ENCODE assay signal across 11 mouse cellular contexts in the genomic region with DNA sequence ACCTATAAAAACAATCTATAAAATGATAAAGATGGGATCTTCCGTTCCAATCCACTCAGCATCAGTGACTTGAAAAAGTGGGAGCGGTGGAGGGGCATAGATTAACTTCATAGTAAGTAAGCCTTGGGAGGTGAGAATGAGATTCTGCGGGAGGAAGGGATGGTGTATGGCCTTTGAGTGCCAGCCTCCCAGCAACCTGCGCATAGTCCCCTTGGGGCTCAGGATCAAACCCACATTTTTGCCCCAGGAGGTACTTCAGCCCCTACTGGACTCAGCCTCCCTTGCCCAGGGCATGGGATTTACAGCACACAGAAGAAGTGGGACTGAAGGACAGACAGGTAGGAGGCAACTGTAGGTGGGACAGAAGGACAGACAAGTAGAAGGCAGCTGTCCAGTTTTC. TPM values are rescaled to one million over a fixed set of nuclear protein-coding genes. Genes with fewer than 3 reads are reported as not detected.
DNase-seq lines count a peak whose midpoint lies in the region; ATAC-seq and TF ChIP-seq lines count a peak whose summit lies in the region.
"Had no signal": no experiment of that assay in that cellular context is flagged by ENCODE, and none has a peak within 500 bp of the region (broad histone marks: within the 10 kb centered on the region; RNA-seq: fewer than 3 reads in every experiment).

No protein-coding gene starts in this region.

- no peak for ATAC-seq in forebrain, embryonic 14.5 days
- ATAC-seq in forebrain, embryonic 16.5 days = no peak
- ATAC-seq in kidney, postnatal 0 days (replicated peaks; ENCODE audit: low FRiP score, low read depth) = no peak
- ATAC-seq in midbrain, embryonic 16.5 days = no peak
- ATAC-seq in inflammation-experienced regulatory T-cells, adult 6 months = no peak

- peaks cover 24% of the 10 kb centered on the region for H3K4me1 ChIP-seq in forebrain, embryonic 14.5 days (ENCODE audit: control insufficient read depth, insufficient read depth, low read length)
- H3K4me1 ChIP-seq in forebrain, embryonic 16.5 days (replicated peaks; ENCODE audit: control insufficient read depth, insufficient read depth, low read length) = peaks cover 28% of the 10 kb centered on the region
- peaks cover 15% of the 10 kb centered on the region for H3K4me1 ChIP-seq in kidney, postnatal 0 days (replicated peaks; ENCODE audit: insufficient read depth, low read length)
- peaks cover 5% of the 10 kb centered on the region for H3K4me1 ChIP-seq in brown adipose tissue, adult 24 weeks (ENCODE audit: control insufficient read depth, insufficient read depth, insufficient read length, low read length)
- H3K4me1 ChIP-seq in midbrain, embryonic 16.5 days (ENCODE audit: control insufficient read depth, insufficient read depth, low read length) = peaks cover 39% of the 10 kb centered on the region

- H3K9me3 ChIP-seq in forebrain, embryonic 14.5 days (replicated peaks; ENCODE audit: control insufficient read depth, low read length) = no peaks in the 10 kb centered on the region
- no peaks in the 10 kb centered on the region for H3K9me3 ChIP-seq in forebrain, embryonic 16.5 days (ENCODE audit: control insufficient read depth, low read length)
- no peaks in the 10 kb centered on the region for H3K9me3 ChIP-seq in kidney, postnatal 0 days (replicated peaks; ENCODE audit: low read length)
- H3K9me3 ChIP-seq in midbrain, embryonic 16.5 days (replicated peaks; ENCODE audit: control insufficient read depth, low read length, poor library complexity, severe bottlenecking) = no peaks in the 10 kb centered on the region
- H3K9me3 ChIP-seq: neural tube, embryonic 12.5 days had no signal

- intact Hi-C loops in gastrocnemius, postnatal 36 days (cut with DNase I) = no loop called here

- H3K4me3 ChIP-seq in forebrain, embryonic 14.5 days (ENCODE audit: low read depth, low read length) = no peak overlapping the region
- no peak overlapping the region for H3K4me3 ChIP-seq in forebrain, embryonic 16.5 days (replicated peaks; ENCODE audit: low read length)
- no peak overlapping the region for H3K4me3 ChIP-seq in kidney, postnatal 0 days (replicated peaks; ENCODE audit: low read depth, low read length)
- H3K4me3 ChIP-seq in brown adipose tissue, adult 24 weeks (ENCODE audit: insufficient read depth, low read depth, low read length) = peak overlapping the region; percentile 20; the same call in 1 of the 2 replicates
- peak overlapping the region; percentile 77; the same call in 1 of the 2 replicates for H3K4me3 ChIP-seq in midbrain, embryonic 16.5 days (ENCODE audit: low read depth, low read length)
- H3K4me3 ChIP-seq: neural tube, embryonic 12.5 days had no signal

- no peak for DNase-seq in forebrain, embryonic 14.5 days (ENCODE audit: low spot score)
- DNase-seq in kidney, postnatal 0 days (ENCODE audit: low spot score) = no peak
- DNase-seq in kidney, adult 11 months = no peak
- no peak for DNase-seq in gastrocnemius, postnatal 36 days
- DNase-seq: thymus, postnatal 36 days had no signal

- no peak for TF ChIP-seq CTCF in kidney, postnatal 0 days (IDR thresholded peaks at IDR 0.05; ENCODE audit: low read depth)

- no peaks in the 10 kb centered on the region for H3K36me3 ChIP-seq in forebrain, embryonic 14.5 days (ENCODE audit: control insufficient read depth, insufficient read depth, low read length)
- no peaks in the 10 kb centered on the region for H3K36me3 ChIP-seq in forebrain, embryonic 16.5 days (ENCODE audit: control insufficient read depth, insufficient read depth)
- H3K36me3 ChIP-seq in kidney, postnatal 0 days (ENCODE audit: insufficient read depth, low read length) = no peaks in the 10 kb centered on the region
- no peaks in the 10 kb centered on the region for H3K36me3 ChIP-seq in midbrain, embryonic 16.5 days (ENCODE audit: control insufficient read depth, insufficient read depth, low read length)
- H3K36me3 ChIP-seq: neural tube, embryonic 12.5 days had no signal

- H3K27ac ChIP-seq in forebrain, embryonic 14.5 days (ENCODE audit: low read depth, low read length) = no peak overlapping the region
- no peak overlapping the region for H3K27ac ChIP-seq in forebrain, embryonic 16.5 days (ENCODE audit: low read length)
- peak overlapping the region; percentile 31; the same call in 1 of the 2 replicates for H3K27ac ChIP-seq in kidney, postnatal 0 days
- peak overlapping the region; percentile 70 for H3K27ac ChIP-seq in brown adipose tissue, adult 24 weeks (replicated peaks; ENCODE audit: low read depth, low read length)
- H3K27ac ChIP-seq in midbrain, embryonic 16.5 days (ENCODE audit: low read length) = no peak overlapping the region
- H3K27ac ChIP-seq: neural tube, embryonic 12.5 days had no signal

- peak overlapping the region; percentile 1; the same call in 1 of the 2 replicates for H3K4me2 ChIP-seq in forebrain, embryonic 14.5 days (ENCODE audit: low read length)
- H3K4me2 ChIP-seq in forebrain, embryonic 16.5 days (ENCODE audit: low read length) = no peak overlapping the region; the same call in 1 of the 2 replicates
- peak overlapping the region; percentile 80 for H3K4me2 ChIP-seq in kidney, postnatal 0 days (ENCODE audit: low read length)
- H3K4me2 ChIP-seq in midbrain, embryonic 16.5 days (ENCODE audit: low read length) = peak overlapping the region; percentile 73

- 78% methylated on average over 4 of the region's 4 CpGs for WGBS in forebrain, embryonic 14.5 days
- 57% methylated on average over 4 of the region's 4 CpGs for WGBS in forebrain, embryonic 16.5 days
- 70% methylated on average over 4 of the region's 4 CpGs for WGBS in kidney, postnatal 0 days
- WGBS in midbrain, embryonic 16.5 days = 71% methylated on average over 4 of the region's 4 CpGs

- H3K27me3 ChIP-seq in forebrain, embryonic 14.5 days (replicated peaks; ENCODE audit: control insufficient read depth, insufficient read depth, low read length) = no peaks in the 10 kb centered on the region
- H3K27me3 ChIP-seq in forebrain, embryonic 16.5 days (replicated peaks; ENCODE audit: control insufficient read depth, insufficient read depth, low read length) = no peaks in the 10 kb centered on the region
- no peaks in the 10 kb centered on the region for H3K27me3 ChIP-seq in kidney, postnatal 0 days (ENCODE audit: insufficient read depth, low read length)
- no peaks in the 10 kb centered on the region for H3K27me3 ChIP-seq in midbrain, embryonic 16.5 days (ENCODE audit: control insufficient read depth, insufficient read depth, low read depth, low read length)
- H3K27me3 ChIP-seq: neural tube, embryonic 12.5 days had no signal

- no peak overlapping the region for H3K9ac ChIP-seq in forebrain, embryonic 14.5 days (ENCODE audit: low read length)
- H3K9ac ChIP-seq in forebrain, embryonic 16.5 days (replicated peaks; ENCODE audit: low read depth, low read length) = no peak overlapping the region
- no peak overlapping the region for H3K9ac ChIP-seq in kidney, postnatal 0 days (ENCODE audit: low read depth, low read length)
- H3K9ac ChIP-seq in midbrain, embryonic 16.5 days (ENCODE audit: low read depth, low read length) = peak overlapping the region; percentile 37; the same call in 1 of the 2 replicates
- H3K9ac ChIP-seq: neural tube, embryonic 12.5 days had no signal

RNA-seq across cellular contexts. Expression of a gene that starts 2.6 kb away (rescaled TPM):
- 24.8 and 31.0 TPM in 2 replicates for polyA plus RNA-seq in forebrain, embryonic 14.5 days (2014; fragmentation: Nextera tagmentation; extraction: Ambion mirVana)
- 30.2 and 34.8 TPM in 2 replicates for polyA plus RNA-seq in forebrain, embryonic 16.5 days (2015; fragmentation: Nextera tagmentation; extraction: Ambion mirVana)
- polyA plus RNA-seq in kidney, postnatal 0 days (2015; fragmentation: Nextera tagmentation; extraction: Ambion mirVana) = 22.5 and 25.5 TPM in 2 replicates
- 10.9 and 11.9 TPM in 2 replicates for polyA plus RNA-seq in brown adipose tissue, adult 24 weeks (2012; ENCODE audit: insufficient read depth, insufficient read length, missing spikeins)
- 41.3 and 45.9 TPM in 2 replicates for polyA plus RNA-seq in midbrain, embryonic 16.5 days (2015; fragmentation: Nextera tagmentation; extraction: Ambion mirVana)
- 1 to 10 TPM; 5.9 to 6.5 TPM for total RNA-seq in gastrocnemius, postnatal 36 days (2021)
- polyA plus RNA-seq in inflammation-experienced regulatory T-cells, adult 6 months (2017; shearing (Covaris generic)) = 1 to 10 TPM in 1 of 3 experiments, under 1 TPM in 1, not detected in 1; 0.96 to 1.0 TPM

RNA-seq across cellular contexts. Expression of a gene that starts 58.8 kb away (rescaled TPM):
- polyA plus RNA-seq in forebrain, embryonic 14.5 days (2014; fragmentation: Nextera tagmentation; extraction: Ambion mirVana) = not detected in 2 replicates
- polyA plus RNA-seq in forebrain, embryonic 16.5 days (2015; fragmentation: Nextera tagmentation; extraction: Ambion mirVana) = not detected in 2 replicates
- polyA plus RNA-seq in kidney, postnatal 0 days (2015; fragmentation: Nextera tagmentation; extraction: Ambion mirVana) = not detected in 2 replicates
- not detected in 2 replicates for polyA plus RNA-seq in brown adipose tissue, adult 24 weeks (2012; ENCODE audit: insufficient read depth, insufficient read length, missing spikeins)
- not detected in 2 replicates for polyA plus RNA-seq in midbrain, embryonic 16.5 days (2015; fragmentation: Nextera tagmentation; extraction: Ambion mirVana)
- total RNA-seq in gastrocnemius, postnatal 36 days (2021) = not detected
- polyA plus RNA-seq in inflammation-experienced regulatory T-cells, adult 6 months (2017; shearing (Covaris generic)) = not detected
- polyA plus RNA-seq: heart, embryonic 11.5 days; neural tube, embryonic 12.5 days had no signal

Comparison
In these comparisons a context has a peak if more than half of its experiments do, and no peak if none do; other contexts are left out.
1. H3K27ac ChIP-seq: peak in kidney, postnatal 0 days (single experiment) and brown adipose tissue, adult 24 weeks (single experiment); none in forebrain, embryonic 14.5 days (single experiment), forebrain, embryonic 16.5 days (single experiment) and midbrain, embryonic 16.5 days (single experiment).
2. H3K4me3 ChIP-seq: peak in brown adipose tissue, adult 24 weeks (single experiment) and midbrain, embryonic 16.5 days (single experiment); none in forebrain, embryonic 14.5 days (single experiment), forebrain, embryonic 16.5 days (single experiment) and kidney, postnatal 0 days (single experiment).